Mouse (Mus musculus) lung, postnatal 36 days (tissue): ENCODE results near the gene Rnase13.
A peak's percentile ranks its signal among the peaks of the same experiment; 100 is the strongest.
"Not testable (repeated sequence)": the region's sequence is repeated elsewhere in the genome, so short reads cannot be mapped to it uniquely, and the experiment has no call there.

Experiments used
- DNase-seq: peaks from one replicate; pipeline ENCODE4 v3.0.0; 2022; ENCODE audit warnings: mixed read lengths

The Rnase13 gene

GRCm38 (mm10) chr14:51922571-51922865 lies at the start of gene Rnase13:
TSS of gene Rnase13 (minus strand) at chr14:51922773.
- DNase-seq: no peak

GRCm38 (mm10) chr14:51967400-51967799 lies 44.8 kb upstream of the Rnase13 start:
- no peak for DNase-seq

GRCm38 (mm10) chr14:51960316-51960715 lies 37.7 kb upstream of the Rnase13 start:
- DNase-seq: no peak

GRCm38 (mm10) chr14:51943336-51943735 lies 20.8 kb upstream of the Rnase13 start:
- no peak for DNase-seq

GRCm38 (mm10) chr14:51942236-51942635 lies 19.7 kb upstream of the Rnase13 start:
- no peak for DNase-seq

GRCm38 (mm10) chr14:51941577-51941976 lies 19.0 kb upstream of the Rnase13 start:
- DNase-seq: no peak

- DNase-seq: peak; percentile 71
These were observed 18.5 kb upstream of the Rnase13 start for GRCm38 (mm10) chr14:51940944-51941560.

GRCm38 (mm10) chr14:51939005-51939404 lies 16.4 kb upstream of the Rnase13 start:
- DNase-seq: no peak

- DNase-seq: no peak
These were observed 9.8 kb upstream of the Rnase13 start for GRCm38 (mm10) chr14:51932092-51933020.

- peak; percentile 89 for DNase-seq
These were observed 8.3 kb upstream of the Rnase13 start for GRCm38 (mm10) chr14:51930824-51931223.

- no peak for DNase-seq
These were observed 7.4 kb upstream of the Rnase13 start for GRCm38 (mm10) chr14:51929968-51930367.

- peak; percentile 79 for DNase-seq
These were observed 6.9 kb upstream of the Rnase13 start for GRCm38 (mm10) chr14:51929309-51929943.

- DNase-seq: not testable (repeated sequence)
These were observed 4.4 kb upstream of the Rnase13 start for GRCm38 (mm10) chr14:51926930-51927329.

- no peak for DNase-seq
These were observed 919 bp upstream of the Rnase13 start for GRCm38 (mm10) chr14:51923492-51923891.

GRCm38 (mm10) chr14:51922910-51923309 lies 337 bp upstream of the Rnase13 start:
- DNase-seq: no peak

- peak; percentile 59 for DNase-seq
These were observed 608 bp downstream of the Rnase13 start for GRCm38 (mm10) chr14:51921759-51922570.

GRCm38 (mm10) chr14:51918966-51919365 lies 3.6 kb downstream of the Rnase13 start:
- DNase-seq: no peak

GRCm38 (mm10) chr14:51918125-51918524 lies 4.4 kb downstream of the Rnase13 start, which contains the start of gene Tppp2:
TSS of gene Tppp2 (plus strand) at chr14:51918425.
- no peak for DNase-seq

GRCm38 (mm10) chr14:51916539-51916938 lies 6.0 kb downstream of the Rnase13 start:
- no peak for DNase-seq

GRCm38 (mm10) chr14:51915030-51915429 lies 7.5 kb downstream of the Rnase13 start:
- DNase-seq: no peak

- peak; percentile 89 for DNase-seq
These were observed 8.4 kb downstream of the Rnase13 start, which contains the start of gene Ndrg2 for GRCm38 (mm10) chr14:51913960-51914762. TSS of gene Ndrg2 (minus strand) at chr14:51914158.
